Mouse (Mus musculus) c-Kit-positive CD71-negative TER-119-negative erythroid progenitor cells, embryonic 14.5 days (primary cell): ENCODE results near the gene Krt78.
"Not testable (repeated sequence)": the region's sequence is repeated elsewhere in the genome, so short reads cannot be mapped to it uniquely, and the experiment has no call there.

ENCODE experiments used
- DNase-seq: peaks from one replicate; pipeline ENCODE4 v3.0.0-alpha.2; 2013; ENCODE audit warnings: low read depth

The Krt78 gene

DNA sequence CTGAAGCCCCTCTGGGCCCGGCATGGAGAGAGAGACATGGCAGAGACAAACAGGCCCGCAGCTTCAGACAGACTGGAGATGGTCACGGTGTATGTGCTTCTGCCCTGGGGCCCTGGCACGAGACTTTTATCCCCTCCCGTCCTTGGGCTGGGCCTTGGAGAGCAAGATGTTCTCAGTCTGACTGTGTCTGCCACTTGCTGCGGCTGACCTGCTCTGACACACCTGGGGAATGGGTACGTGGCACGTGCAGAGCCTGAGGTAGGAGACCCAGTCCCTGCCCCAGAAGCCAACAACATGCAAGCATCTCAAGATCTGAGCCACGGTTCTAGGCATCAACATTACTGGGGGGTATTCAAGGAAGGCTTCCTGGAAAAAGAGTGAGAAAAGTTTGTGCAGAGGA lies at the start of gene Krt78:
TSS of gene Krt78 (minus strand) at position 101 of the 400 bp plus-strand sequence.
- no peak for DNase-seq

- no peak for DNase-seq
These were observed 49.4 kb upstream of the Krt78 start for GRCm38 (mm10) chr15:102003516-102003915.

DNA sequence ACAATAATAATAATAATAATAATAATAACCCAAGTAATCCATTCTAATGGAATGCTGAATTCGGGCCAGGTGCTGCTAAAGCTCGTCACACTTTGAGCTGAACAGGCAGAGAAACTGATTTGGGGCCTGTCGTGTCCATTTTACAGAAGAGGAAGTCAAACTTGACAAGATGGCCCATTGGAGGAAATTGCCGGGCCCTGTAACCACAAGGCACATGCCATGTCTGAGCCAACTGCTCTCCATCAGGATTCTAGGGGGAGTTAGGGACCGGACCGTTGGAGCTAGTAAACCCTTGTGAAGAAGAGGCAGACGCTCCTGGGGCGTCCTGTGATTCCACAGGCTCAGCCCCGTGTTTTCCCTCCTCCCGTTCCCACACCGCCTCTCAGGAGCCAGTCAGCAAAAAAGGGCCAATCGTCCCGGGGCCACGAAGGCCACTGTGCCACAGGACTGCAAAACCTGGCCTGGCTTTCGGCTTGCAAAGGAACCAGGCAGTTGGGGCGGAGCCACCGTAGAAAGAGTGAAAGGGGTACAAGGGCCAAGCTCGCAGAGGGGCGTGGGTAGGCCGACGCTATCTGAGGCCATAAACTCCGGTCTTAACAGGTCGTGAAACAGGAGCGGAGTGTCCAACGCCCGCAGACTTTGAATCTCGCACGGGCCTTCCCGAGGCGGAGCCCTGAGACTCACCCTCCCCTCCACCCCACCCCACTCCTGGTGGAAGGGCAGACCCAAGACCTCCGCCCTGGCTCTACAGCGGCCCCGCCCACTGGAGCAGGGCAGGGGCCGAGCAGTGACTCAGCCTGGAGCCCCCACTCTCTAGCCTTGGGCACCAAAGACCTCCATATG lies 48.8 kb upstream of the Krt78 start:
- DNase-seq, result peak; percentile 50

GRCm38 (mm10) chr15:101999676-102000335 lies 45.7 kb upstream of the Krt78 start:
- no peak for DNase-seq

DNA sequence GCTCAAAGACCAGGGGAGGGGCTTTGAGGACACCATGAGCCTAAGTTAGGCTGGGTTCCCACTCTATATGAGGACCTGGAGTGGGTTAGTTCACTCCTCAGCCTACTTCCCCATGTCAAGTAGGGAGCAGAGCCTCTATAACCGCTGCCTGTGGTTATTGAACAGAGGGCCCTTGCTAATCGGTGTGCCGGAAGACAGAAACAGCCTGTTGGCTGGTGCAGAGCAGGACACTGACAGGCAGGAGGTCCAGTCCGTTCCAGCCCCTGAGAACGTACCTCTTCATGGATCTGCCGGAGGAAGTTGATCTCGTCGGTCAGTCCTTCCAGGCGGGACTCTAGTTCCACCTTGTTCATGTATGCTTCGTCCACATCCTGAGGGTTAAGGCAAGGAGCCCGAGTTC lies 45.1 kb upstream of the Krt78 start:
- DNase-seq, result no peak

GRCm38 (mm10) chr15:101996450-101997078 lies 42.5 kb upstream of the Krt78 start:
- not testable (repeated sequence) for DNase-seq

DNA sequence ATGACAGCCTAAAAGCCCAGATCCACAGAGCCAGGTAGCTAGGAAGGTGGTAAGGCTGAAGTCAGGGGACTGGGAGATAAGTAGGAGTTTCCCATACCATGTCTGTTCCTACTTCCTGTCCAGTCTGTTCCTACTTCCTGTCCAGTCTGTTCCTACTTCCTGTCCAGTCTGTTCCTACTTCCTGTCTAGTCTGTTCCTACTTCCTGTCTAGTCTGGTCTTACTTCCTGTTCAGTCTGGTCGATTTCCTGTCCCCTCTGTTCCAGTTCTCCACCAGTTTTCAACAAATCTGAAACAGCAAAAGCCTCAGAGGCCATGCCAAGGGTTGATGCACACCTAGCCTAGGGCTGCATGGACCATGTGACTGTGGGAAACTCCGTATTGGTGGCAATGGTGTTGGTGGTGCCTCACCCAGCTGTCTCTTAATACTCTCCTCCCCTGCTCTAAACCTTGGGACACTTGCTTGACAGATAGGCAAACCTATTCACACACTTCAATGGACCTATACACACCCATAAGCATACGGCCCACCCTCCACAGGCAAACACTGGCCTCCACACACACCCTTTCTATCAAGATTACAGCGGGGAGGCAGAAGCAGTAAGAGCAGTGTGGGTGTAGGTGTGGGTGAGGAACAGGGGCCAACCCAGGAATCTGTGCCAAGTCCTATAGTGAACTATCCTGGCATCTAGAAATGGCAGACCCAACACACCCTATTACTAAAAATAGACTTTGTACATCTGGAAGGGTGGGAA lies 41.6 kb upstream of the Krt78 start:
- DNase-seq, result no peak

GRCm38 (mm10) chr15:101994365-101994764 lies 40.3 kb upstream of the Krt78 start:
- no peak for DNase-seq

GRCm38 (mm10) chr15:101990946-101991345 lies 36.9 kb upstream of the Krt78 start:
- DNase-seq, result no peak

DNA sequence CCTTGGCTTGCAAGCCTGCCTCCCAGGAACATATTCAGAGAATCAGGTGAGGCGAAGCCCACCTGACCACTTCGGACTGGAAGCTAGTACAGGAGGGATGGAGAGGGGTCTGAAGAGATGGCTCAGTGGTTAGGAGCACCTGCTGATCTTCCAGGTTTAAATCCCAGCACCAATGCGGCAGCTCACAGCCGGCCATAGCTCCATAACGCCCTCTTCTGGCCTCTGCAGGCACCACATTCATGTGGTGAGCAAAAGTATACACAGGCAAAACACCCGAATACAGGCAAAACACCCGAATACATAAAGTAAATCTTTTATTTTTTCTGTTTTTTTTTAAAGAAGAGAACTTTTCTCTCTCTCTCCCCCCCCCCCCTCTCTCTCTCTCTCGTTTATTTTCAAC lies 34.6 kb upstream of the Krt78 start:
- no peak for DNase-seq

GRCm38 (mm10) chr15:101988119-101988518 lies 34.0 kb upstream of the Krt78 start:
- DNase-seq, result peak; percentile 85

DNA sequence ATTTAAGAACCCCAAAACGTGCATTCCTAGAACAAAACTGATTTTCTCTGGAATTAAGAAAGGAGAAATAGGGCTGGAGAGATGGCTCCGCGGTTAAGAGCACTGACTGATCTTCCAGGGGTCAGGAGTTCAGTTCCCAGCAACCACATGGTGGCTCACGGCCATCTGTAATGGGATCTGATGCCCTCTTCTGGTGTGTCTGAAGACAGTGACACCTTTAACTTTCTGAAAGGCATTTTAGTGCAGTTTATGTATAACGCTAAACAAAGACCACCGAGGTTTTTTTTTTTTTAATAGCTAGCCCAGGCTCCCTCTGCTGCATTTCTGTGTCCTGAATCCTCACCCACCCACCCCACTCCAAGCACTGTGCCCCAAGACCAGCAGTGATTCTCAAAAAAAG lies 30.7 kb upstream of the Krt78 start:
- no peak for DNase-seq

DNA sequence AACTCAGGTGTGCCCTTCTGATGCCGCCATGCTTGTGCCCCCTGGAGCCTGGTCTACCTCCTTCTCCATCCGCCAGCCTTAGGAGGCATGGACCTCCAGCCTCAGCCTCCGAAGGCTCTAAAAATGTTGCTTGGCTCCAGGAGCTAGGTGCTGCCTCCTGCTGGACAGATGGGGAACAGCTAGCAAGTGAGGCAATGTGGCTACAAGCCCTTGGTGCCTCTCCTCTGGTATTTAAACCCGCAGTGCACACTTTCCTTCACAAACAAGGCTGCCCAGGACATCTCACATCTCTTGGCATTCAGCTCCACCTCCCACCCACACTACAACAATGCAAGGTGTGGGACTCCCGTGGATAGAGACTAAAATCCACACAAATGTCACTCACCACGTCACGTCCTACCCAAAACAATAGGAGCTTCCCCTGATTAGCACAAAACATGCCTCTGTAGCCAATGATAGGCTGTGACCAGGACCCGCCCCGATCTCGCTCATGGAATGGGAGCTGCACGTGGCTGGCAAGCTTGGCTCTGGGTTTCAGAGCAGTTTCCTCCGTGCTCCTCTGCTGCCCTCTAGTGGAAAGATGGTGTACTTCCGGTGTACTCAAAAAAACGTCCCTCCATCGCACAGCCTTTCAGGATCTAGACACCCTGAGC lies 30.0 kb upstream of the Krt78 start:
- peak; percentile 94 for DNase-seq

DNA sequence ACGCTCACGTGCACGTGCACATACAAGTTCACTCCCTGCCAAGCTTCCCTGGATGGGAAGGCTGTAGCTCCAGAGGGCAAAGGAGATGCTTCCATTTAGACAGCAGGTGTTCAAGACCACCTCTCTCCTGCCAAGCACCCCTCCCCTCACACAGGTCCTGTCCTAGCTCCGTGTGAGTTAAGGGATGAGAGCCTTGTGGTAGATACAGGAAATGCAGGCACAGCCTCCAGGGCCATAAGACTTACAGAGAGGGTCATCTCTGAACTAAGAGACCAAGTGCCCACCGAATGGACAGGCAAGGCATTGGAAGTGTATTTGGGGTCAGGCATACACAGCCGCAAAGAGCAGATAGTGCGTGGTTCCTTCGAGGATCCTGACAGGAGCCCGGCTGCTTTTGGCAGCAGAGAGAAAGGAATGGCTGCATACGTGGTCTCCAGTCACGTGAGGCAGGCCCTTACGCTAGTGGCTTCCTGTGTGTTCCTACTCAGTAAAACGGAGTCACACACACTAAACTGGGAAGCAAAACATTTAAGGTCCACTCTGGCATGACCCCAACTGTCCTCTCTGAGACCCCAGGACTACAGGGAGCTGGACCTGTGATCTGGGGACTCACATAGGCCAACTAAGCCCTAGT lies 29.3 kb upstream of the Krt78 start:
- no peak for DNase-seq

DNA sequence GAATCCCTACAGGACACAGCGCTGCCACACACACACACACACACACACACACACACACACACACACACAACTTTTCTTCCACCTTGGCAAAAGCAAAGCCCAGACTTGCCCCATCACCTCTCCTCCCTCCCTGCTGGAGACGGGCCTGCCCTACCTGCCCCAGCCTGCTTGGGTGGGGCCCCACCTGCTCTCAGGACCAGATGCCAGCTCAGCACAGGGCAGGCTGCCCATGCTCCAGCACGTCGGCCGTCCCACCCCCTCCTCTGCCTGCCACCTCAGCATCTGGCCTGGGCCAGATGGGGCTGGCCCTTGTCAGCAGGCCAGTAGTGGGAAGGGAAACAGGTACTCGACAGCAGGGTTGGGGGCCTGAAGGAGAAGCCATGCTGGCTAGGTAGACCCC lies 26.8 kb upstream of the Krt78 start:
- DNase-seq, result no peak

DNA sequence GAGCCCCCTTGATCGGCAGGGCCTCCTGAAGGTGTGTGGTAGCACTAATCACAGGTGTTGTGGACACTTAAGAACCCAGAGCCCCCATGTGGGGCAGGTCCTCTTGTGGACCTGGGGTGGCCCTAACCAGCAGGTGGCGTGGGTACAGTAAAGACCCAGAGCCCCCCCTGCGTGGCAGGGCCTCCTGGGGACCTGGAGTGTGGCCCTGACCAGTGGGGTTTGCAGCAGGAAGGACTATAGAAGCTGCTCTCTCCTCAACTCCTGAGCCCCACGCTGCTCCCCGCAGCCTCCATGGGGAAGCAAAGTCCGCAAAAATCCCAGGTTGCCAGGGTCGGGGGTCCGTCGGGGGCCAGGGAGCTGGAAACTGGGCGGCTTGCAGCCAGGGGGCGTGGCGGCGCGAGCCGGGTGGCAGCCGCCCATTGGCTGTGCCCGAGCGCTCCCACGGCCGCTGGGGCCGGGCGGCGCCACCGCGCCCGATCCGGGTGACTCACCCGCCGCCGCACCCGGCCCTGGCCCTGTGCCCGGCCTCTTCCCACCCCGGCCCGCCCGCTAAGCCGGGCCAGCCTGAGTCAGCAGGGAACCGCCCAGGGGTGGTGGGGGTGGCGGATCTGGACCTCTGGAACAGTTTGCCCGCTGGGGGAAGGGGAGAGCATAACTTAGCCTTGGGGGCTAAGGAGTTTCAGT lies 23.1 kb upstream of the Krt78 start:
- DNase-seq, result peak; percentile 72

- no peak for DNase-seq
These were observed 22.6 kb upstream of the Krt78 start for GRCm38 (mm10) chr15:101976641-101977040.

- no peak for DNase-seq
These were observed 21.9 kb upstream of the Krt78 start for GRCm38 (mm10) chr15:101976023-101976422.

DNA sequence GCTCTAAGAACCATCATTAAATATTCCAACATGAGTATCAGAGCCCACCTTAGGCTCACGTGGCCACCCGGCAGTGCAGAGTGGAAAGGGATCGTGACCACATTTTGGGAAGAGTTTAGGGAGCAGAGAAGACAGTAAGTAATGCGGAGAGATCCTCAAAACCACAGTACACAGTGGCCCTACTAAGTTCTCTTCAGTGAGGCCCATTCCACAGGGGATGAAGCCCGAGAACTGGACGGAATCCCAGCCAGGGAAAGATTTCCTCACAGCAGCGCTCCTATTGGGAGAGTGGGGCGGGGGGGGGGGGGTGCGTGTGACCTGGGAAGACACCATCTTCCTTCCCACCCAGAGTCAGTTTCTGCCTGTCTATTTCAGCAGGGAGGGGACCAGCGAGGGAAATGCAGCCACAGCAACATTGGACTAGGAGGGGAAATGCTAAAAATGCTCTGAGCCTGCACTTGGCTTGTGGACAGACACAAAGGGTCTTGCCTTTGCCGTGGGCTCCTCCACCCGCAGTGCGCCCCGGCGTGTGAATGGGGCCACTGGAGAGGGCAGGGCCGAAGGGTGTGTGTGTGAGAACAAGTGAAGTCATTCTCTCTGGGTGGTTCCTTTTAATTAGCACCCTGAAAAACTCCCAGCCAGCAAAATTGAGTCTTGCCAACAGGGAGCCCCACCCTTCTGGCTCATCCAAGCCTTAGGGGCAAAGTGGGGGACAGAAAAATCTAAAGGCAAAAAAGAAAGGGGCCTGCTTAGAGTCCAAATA lies 20.2 kb upstream of the Krt78 start:
- no peak for DNase-seq
